Mouse (Mus musculus): ENCODE results near the gene Id1. TPM values are rescaled to one million over a fixed set of nuclear protein-coding genes. Genes with fewer than 3 reads are reported as not detected.

The Id1 gene
- total and polyA plus RNA-seq, 3 experiments, result 0.93 TPM; not detected in 2

DNA sequence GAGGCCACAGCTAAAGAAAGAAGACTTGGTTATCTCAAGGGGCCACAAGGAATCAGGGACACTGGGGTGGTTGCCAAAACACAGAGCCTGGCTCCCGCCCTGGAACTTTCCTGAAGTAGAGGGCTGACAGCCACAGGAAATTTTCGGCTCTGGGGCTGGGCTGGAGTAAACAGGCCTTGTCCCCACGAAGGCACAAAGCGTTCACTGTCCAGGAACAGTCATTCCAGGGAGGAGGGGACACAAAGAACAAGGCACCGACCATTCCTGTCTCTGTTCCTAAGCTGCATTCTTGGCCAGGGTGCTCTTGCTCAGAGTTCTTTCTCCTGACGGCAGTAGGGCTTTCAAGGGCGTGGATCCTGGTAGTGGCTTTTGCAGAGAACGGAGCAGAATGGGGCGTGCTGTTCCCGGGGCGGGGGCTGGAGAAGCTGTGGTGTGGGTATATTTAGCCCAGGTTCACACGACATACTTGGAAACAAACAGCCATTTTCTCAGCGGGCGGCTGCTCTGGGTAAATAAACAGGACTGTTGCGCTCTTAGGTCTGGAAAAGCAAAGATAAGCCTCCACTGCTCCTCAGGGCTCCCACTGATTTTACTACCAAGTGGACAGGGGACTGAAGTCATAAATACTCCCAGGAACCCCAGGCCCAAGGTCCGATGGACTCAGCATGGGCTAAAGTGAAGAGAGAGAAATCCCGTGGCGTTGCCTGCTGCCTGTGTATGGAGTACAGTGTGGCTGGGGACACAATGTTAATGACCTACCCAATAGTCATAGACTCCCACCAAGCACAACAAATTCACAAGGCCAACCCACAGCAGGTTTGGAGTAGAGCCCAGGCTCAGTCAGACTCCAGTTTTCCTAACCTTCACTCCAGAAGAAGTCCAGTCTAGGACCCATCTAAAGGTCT is 49.6 kb downstream of the Id1 start:
- H3K9me3 ChIP-seq (replicated peaks; ENCODE audit: low read length), result peaks cover 4% of the 10 kb centered on the region
- peaks cover 77% of the 10 kb centered on the region for H3K79me2 ChIP-seq (replicated peaks; ENCODE audit: control insufficient read depth, extremely low read depth, insufficient read depth, poor library complexity, severe bottlenecking)
- H3K27me3 ChIP-seq (replicated peaks), result no peaks in the 10 kb centered on the region
- H3K4me2 ChIP-seq (ENCODE audit: insufficient read depth, low read depth, poor library complexity, severe bottlenecking), result no peak overlapping the region
- H3K27ac ChIP-seq (ENCODE audit: insufficient read depth, low read depth), result no peak overlapping the region
- no peak overlapping the region for H3K4me3 ChIP-seq (replicated peaks in 1 of 3; ENCODE audit: low read depth in 2 of 3, low read length in 2 of 3, poor library complexity in 1 of 3)
- dilution Hi-C loops (cut with MboI; ENCODE audit: extremely low pct_ligation_motif_present, extremely low pct_unique_long_range_greater_than_20kb, low sequenced_read_pairs), result no loop called here
- TF ChIP-seq TCF12 (IDR thresholded peaks at IDR 0.05; ENCODE audit: low read depth, low read length) (no peak), POLR2AphosphoS2 (IDR thresholded peaks at IDR 0.05; ENCODE audit: low read depth, low read length) (no peak), JUN (IDR thresholded peaks at IDR 0.05; ENCODE audit: insufficient read depth, low read depth, low read length) (no peak), HCFC1 (IDR thresholded peaks at IDR 0.05; ENCODE audit: low read depth, low read length) (no peak), ZC3H11A (IDR thresholded peaks at IDR 0.05; ENCODE audit: low read depth, low read length) (no peak), CTCF (conservative IDR thresholded peaks at IDR 0.05 in 1 of 2, IDR thresholded peaks at IDR 0.05 in 1 of 2; ENCODE audit: low read depth in 2 of 2, low read length in 2 of 2) (no peak), E2F4 (IDR thresholded peaks at IDR 0.05; ENCODE audit: insufficient replicate concordance, low read depth, low read length) (no peak), BHLHE40 (IDR thresholded peaks at IDR 0.05; ENCODE audit: low read depth, low read length) (no peak), SIN3A (IDR thresholded peaks at IDR 0.05; ENCODE audit: low read length) (no peak)
- peaks cover 59 to 68% of the 10 kb centered on the region in 2 experiments for H3K4me1 ChIP-seq (ENCODE audit: control insufficient read depth in 1 of 2, insufficient read depth in 2 of 2)
- in situ Hi-C loops (cut with MboI; ENCODE audit: low pct_ligation_motif_present, low pct_unique_long_range_greater_than_20kb, low sequenced_read_pairs), result no loop called here
- DNase-seq (ENCODE audit: extremely low read depth), result no peak
- peaks cover 53 to 67% of the 10 kb centered on the region in 2 experiments for H3K36me3 ChIP-seq (replicated peaks in 1 of 2; ENCODE audit: control insufficient read depth in 1 of 2, insufficient read depth in 1 of 2, low read length in 1 of 2)
- no peak overlapping the region for H3K9ac ChIP-seq (ENCODE audit: insufficient read depth, low read depth)

Other genes with a start within 250 kb of the Id1 start
- not detected in 2 replicates for gene Defb22, start 246.1 kb upstream of the Id1 start, total RNA-seq (2012; rRNA removed)
- not detected in 2 replicates for gene Defb22, start 246.1 kb upstream of the Id1 start, total RNA-seq (2014; rRNA removed)
- gene Defb22, start 246.1 kb upstream of the Id1 start, polyA plus RNA-seq (2012; ENCODE audit: insufficient read length, low read depth), result not detected in 2 replicates
- gene Defb26, start 224.6 kb upstream of the Id1 start, total RNA-seq (2012; rRNA removed), result not detected in 2 replicates
- gene Defb26, start 224.6 kb upstream of the Id1 start, total RNA-seq (2014; rRNA removed), result not detected in 2 replicates
- gene Defb26, start 224.6 kb upstream of the Id1 start, polyA plus RNA-seq (2012; ENCODE audit: insufficient read length, low read depth), result not detected in 2 replicates
- gene Defb28, start 218.0 kb upstream of the Id1 start, total RNA-seq (2012; rRNA removed), result not detected in 2 replicates
- not detected in 2 replicates for gene Defb28, start 218.0 kb upstream of the Id1 start, total RNA-seq (2014; rRNA removed)
- gene Defb28, start 218.0 kb upstream of the Id1 start, polyA plus RNA-seq (2012; ENCODE audit: insufficient read length, low read depth), result not detected in 2 replicates
- not detected in 2 replicates for gene Defb29, start 196.2 kb upstream of the Id1 start, total RNA-seq (2012; rRNA removed)
- not detected in 2 replicates for gene Defb29, start 196.2 kb upstream of the Id1 start, total RNA-seq (2014; rRNA removed)
- not detected in 2 replicates for gene Defb29, start 196.2 kb upstream of the Id1 start, polyA plus RNA-seq (2012; ENCODE audit: insufficient read length, low read depth)
- not detected in 2 replicates for gene Gm17416, start 166.9 kb upstream of the Id1 start, total RNA-seq (2012; rRNA removed)
- not detected in 2 replicates for gene Gm17416, start 166.9 kb upstream of the Id1 start, total RNA-seq (2014; rRNA removed)
- not detected in 2 replicates for gene Gm17416, start 166.9 kb upstream of the Id1 start, polyA plus RNA-seq (2012; ENCODE audit: insufficient read length, low read depth)
- gene Defb21, start 163.5 kb upstream of the Id1 start, total RNA-seq (2012; rRNA removed), result not detected in 2 replicates
- not detected in 2 replicates for gene Defb21, start 163.5 kb upstream of the Id1 start, total RNA-seq (2014; rRNA removed)
- gene Defb21, start 163.5 kb upstream of the Id1 start, polyA plus RNA-seq (2012; ENCODE audit: insufficient read length, low read depth), result not detected in 2 replicates
- not detected in 2 replicates for gene Defb19, start 155.9 kb upstream of the Id1 start, total RNA-seq (2012; rRNA removed)
- not detected in 2 replicates for gene Defb19, start 155.9 kb upstream of the Id1 start, total RNA-seq (2014; rRNA removed)
- gene Defb19, start 155.9 kb upstream of the Id1 start, polyA plus RNA-seq (2012; ENCODE audit: insufficient read length, low read depth), result not detected in 2 replicates
- not detected in 2 replicates for gene Defb45, start 136.9 kb upstream of the Id1 start, total RNA-seq (2012; rRNA removed)
- not detected in 2 replicates for gene Defb45, start 136.9 kb upstream of the Id1 start, total RNA-seq (2014; rRNA removed)
- gene Defb45, start 136.9 kb upstream of the Id1 start, polyA plus RNA-seq (2012; ENCODE audit: insufficient read length, low read depth), result not detected in 2 replicates
- not detected in 2 replicates for gene Defb36, start 131.9 kb upstream of the Id1 start, total RNA-seq (2012; rRNA removed)
- gene Defb36, start 131.9 kb upstream of the Id1 start, total RNA-seq (2014; rRNA removed), result not detected in 2 replicates
- not detected in 2 replicates for gene Defb36, start 131.9 kb upstream of the Id1 start, polyA plus RNA-seq (2012; ENCODE audit: insufficient read length, low read depth)
- 0.84 TPM in 1 of 2 replicates, not detected in the other for gene Defb25, start 113.2 kb upstream of the Id1 start, total RNA-seq (2012; rRNA removed)
- gene Defb25, start 113.2 kb upstream of the Id1 start, total RNA-seq (2014; rRNA removed), result not detected in 2 replicates
- 0.94 and 1.8 TPM in 2 replicates for gene Defb25, start 113.2 kb upstream of the Id1 start, polyA plus RNA-seq (2012; ENCODE audit: insufficient read length, low read depth)
- 0.13 and 0.55 TPM in 2 replicates for gene Rem1, start 109.3 kb upstream of the Id1 start, total RNA-seq (2012; rRNA removed)
- 0.74 and 0.82 TPM in 2 replicates for gene Rem1, start 109.3 kb upstream of the Id1 start, total RNA-seq (2014; rRNA removed)
- gene Rem1, start 109.3 kb upstream of the Id1 start, polyA plus RNA-seq (2012; ENCODE audit: insufficient read length, low read depth), result 0.70 and 0.80 TPM in 2 replicates
- 137 and 145 TPM in 2 replicates for gene H13, start 66.8 kb upstream of the Id1 start, total RNA-seq (2012; rRNA removed)
- 105 and 116 TPM in 2 replicates for gene H13, start 66.8 kb upstream of the Id1 start, total RNA-seq (2014; rRNA removed)
- gene H13, start 66.8 kb upstream of the Id1 start, polyA plus RNA-seq (2012; ENCODE audit: insufficient read length, low read depth), result 161 and 175 TPM in 2 replicates
- 3.3 and 5.4 TPM in 2 replicates for gene Mcts2, start 49.2 kb upstream of the Id1 start, total RNA-seq (2012; rRNA removed)
- 0.95 and 1.5 TPM in 2 replicates for gene Mcts2, start 49.2 kb upstream of the Id1 start, total RNA-seq (2014; rRNA removed)
- 3.2 and 3.8 TPM in 2 replicates for gene Mcts2, start 49.2 kb upstream of the Id1 start, polyA plus RNA-seq (2012; ENCODE audit: insufficient read length, low read depth)
- not detected in 2 replicates for gene Cox4i2, start 17.9 kb downstream of the Id1 start, total RNA-seq (2012; rRNA removed)
- gene Cox4i2, start 17.9 kb downstream of the Id1 start, total RNA-seq (2014; rRNA removed), result not detected in 2 replicates
- gene Cox4i2, start 17.9 kb downstream of the Id1 start, polyA plus RNA-seq (2012; ENCODE audit: insufficient read length, low read depth), result not detected in 2 replicates
- 47.7 and 80.3 TPM in 2 replicates for gene Bcl2l1, start 95.5 kb downstream of the Id1 start, total RNA-seq (2012; rRNA removed)
- 13.7 and 21.3 TPM in 2 replicates for gene Bcl2l1, start 95.5 kb downstream of the Id1 start, total RNA-seq (2014; rRNA removed)
- 33.2 and 34.5 TPM in 2 replicates for gene Bcl2l1, start 95.5 kb downstream of the Id1 start, polyA plus RNA-seq (2012; ENCODE audit: insufficient read length, low read depth)
- 66.1 and 70.9 TPM in 2 replicates for gene Tpx2, start 111.7 kb downstream of the Id1 start, total RNA-seq (2012; rRNA removed)
- 98.0 and 105 TPM in 2 replicates for gene Tpx2, start 111.7 kb downstream of the Id1 start, total RNA-seq (2014; rRNA removed)
- gene Tpx2, start 111.7 kb downstream of the Id1 start, polyA plus RNA-seq (2012; ENCODE audit: insufficient read length, low read depth), result 123 and 127 TPM in 2 replicates
- 0.47 and 0.97 TPM in 2 replicates for gene Mylk2, start 175.1 kb downstream of the Id1 start, total RNA-seq (2012; rRNA removed)
- gene Mylk2, start 175.1 kb downstream of the Id1 start, total RNA-seq (2014; rRNA removed), result 1.3 TPM in 2 replicates
- 2.4 TPM in 2 replicates for gene Mylk2, start 175.1 kb downstream of the Id1 start, polyA plus RNA-seq (2012; ENCODE audit: insufficient read length, low read depth)
- gene Foxs1, start 197.0 kb downstream of the Id1 start, total RNA-seq (2012; rRNA removed), result 6.1 and 7.1 TPM in 2 replicates
- 7.8 and 9.1 TPM in 2 replicates for gene Foxs1, start 197.0 kb downstream of the Id1 start, total RNA-seq (2014; rRNA removed)
- gene Foxs1, start 197.0 kb downstream of the Id1 start, polyA plus RNA-seq (2012; ENCODE audit: insufficient read length, low read depth), result 7.6 and 9.5 TPM in 2 replicates
- gene Dusp15, start 215.4 kb downstream of the Id1 start, total RNA-seq (2012; rRNA removed), result 0.08 TPM in 1 of 2 replicates, not detected in the other
- gene Dusp15, start 215.4 kb downstream of the Id1 start, total RNA-seq (2014; rRNA removed), result not detected in 2 replicates
- gene Dusp15, start 215.4 kb downstream of the Id1 start, polyA plus RNA-seq (2012; ENCODE audit: insufficient read length, low read depth), result 0.13 and 0.16 TPM in 2 replicates
- 1.4 and 1.7 TPM in 2 replicates for gene Ttll9, start 226.2 kb downstream of the Id1 start, total RNA-seq (2012; rRNA removed)
- 1.5 and 1.6 TPM in 2 replicates for gene Ttll9, start 226.2 kb downstream of the Id1 start, total RNA-seq (2014; rRNA removed)
- gene Ttll9, start 226.2 kb downstream of the Id1 start, polyA plus RNA-seq (2012; ENCODE audit: insufficient read length, low read depth), result 1.7 and 1.9 TPM in 2 replicates